Mouse (Mus musculus) forebrain, embryonic 12.5 days (tissue): Measurements from ENCODE around the gene Macrod2. TPM values are rescaled to one million over a fixed set of nuclear protein-coding genes. Genes with fewer than 3 reads are reported as not detected.

ENCODE experiments used
- ATAC-seq: fragments of 200-750 bp; cut with Nextera tagmentation; 2 replicates; pipeline ENCODE4 v1.8.0; 2017; ENCODE audit warnings: moderate TSS enrichment; ENCODE audit not compliant: low FRiP score
- H3K27ac ChIP-seq: fragments of 300-500 bp; sonication (generic); 2 replicates; pipeline ENCODE4 v1.5.1; 2016; ENCODE audit warnings: mild to moderate bottlenecking
- H3K27me3 ChIP-seq: fragments of 300-500 bp; sonication (generic); 2 replicates; pipeline ENCODE4 v1.6.1; 2016; ENCODE audit warnings: mild to moderate bottlenecking
- H3K36me3 ChIP-seq: fragments of 300-500 bp; sonication (generic); replicated peaks from 2 replicates; pipeline ENCODE4 v1.6.1; 2016; ENCODE audit warnings: mild to moderate bottlenecking
- H3K4me1 ChIP-seq: fragments of 300-500 bp; sonication (generic); 2 replicates; pipeline ENCODE4 v1.6.1; 2016
- H3K4me2 ChIP-seq: fragments of 300-500 bp; sonication (generic); 2 replicates; pipeline ENCODE4 v1.6.1; 2016; ENCODE audit warnings: mild to moderate bottlenecking, moderate library complexity
- H3K4me3 ChIP-seq: fragments of 300-500 bp; sonication (generic); replicated peaks from 2 replicates; pipeline ENCODE4 v1.5.1; 2016; ENCODE audit warnings: mild to moderate bottlenecking
- H3K9ac ChIP-seq: fragments of 300-500 bp; sonication (generic); 2 replicates; pipeline ENCODE4 v1.6.1; 2016; ENCODE audit warnings: mild to moderate bottlenecking
- H3K9me3 ChIP-seq: fragments of 300-500 bp; sonication (generic); 2 replicates; pipeline ENCODE4 v1.6.1; 2016
- WGBS: fragments of 180-500 bp; shearing (Covaris S2); methylation state at CpG from one replicate; pipeline ENCODE4 v1.1.7; 2016; 5-methylcytosine and 5-hydroxymethylcytosine counted together
- polyA plus RNA-seq: library from polyadenylated mRNA; unstranded; fragments of >200 nt; fragmentation: Nextera tagmentation; extraction: Ambion mirVana; gene quantifications from 2 replicates; pipeline ENCODE4 v1.2.1, GENCODE M21; 2016

Gene Macrod2
- polyA plus RNA-seq, 1 experiment from 2014 or later: 52.0 TPM

DNA sequence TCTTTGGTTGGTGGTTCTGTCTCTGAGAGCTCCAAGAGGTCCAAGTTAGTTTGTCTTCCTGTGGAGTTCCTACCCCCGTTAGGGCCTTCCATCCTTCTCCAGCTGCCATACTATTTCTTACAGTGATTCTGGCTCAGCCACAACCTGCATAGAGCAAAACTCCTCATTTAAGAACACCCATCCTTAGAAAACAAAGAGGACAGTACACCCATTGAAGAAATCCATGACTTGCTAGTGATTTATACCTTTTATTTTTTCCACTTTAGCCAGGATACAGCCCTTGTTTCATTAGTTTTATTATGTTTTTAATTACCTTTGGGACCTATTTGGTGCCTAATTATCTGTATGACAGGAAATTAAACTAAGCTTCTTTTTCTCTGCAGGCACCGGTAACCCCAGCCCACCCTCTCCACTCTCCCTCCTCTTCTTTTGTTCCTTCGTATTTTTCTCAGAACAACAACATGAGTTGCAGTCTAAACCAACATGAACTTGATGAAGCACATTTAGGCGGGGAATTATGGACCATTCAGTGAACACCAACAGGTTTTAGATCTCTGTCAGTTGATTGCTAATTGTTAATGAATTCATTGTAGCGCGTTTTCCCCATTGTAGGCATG, 1516.8 kb downstream of the Macrod2 start:
- Histone ChIP-seq H3K9ac (no peak overlapping the region), H3K4me2 (no peak overlapping the region), H3K36me3 (no peaks in the 10 kb centered on the region), H3K9me3 (no peaks in the 10 kb centered on the region), H3K27ac (no peak overlapping the region), H3K4me3 (no peak overlapping the region), H3K4me1 (peaks cover 5% of the 10 kb centered on the region; the same call in 1 of the 2 replicates), H3K27me3 (no peaks in the 10 kb centered on the region)
- 32% methylated on average over 6 of the region's 6 CpGs for WGBS
- no peak; the same call in 1 of the 2 replicates for ATAC-seq

DNA sequence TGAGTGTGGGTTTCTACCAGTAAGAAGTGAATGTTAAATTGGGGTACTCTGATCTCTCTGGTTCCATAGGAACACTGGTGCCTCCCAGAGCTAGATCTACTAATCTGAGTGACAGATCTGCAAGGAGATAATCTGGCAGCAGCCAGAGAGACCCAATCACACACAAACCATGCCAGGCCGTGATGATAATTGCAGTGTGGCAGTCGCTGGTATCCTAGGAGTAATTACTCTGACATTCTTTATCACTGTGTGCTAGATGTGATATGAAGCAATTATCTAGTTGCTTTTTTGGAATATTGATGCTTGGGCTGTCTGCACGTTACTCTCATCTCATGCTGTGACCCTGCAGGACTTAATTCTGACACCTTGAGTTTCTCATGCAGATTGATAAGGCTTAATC, 1518.4 kb downstream of the Macrod2 start:
- H3K4me2 ChIP-seq: no peak overlapping the region
- WGBS: 37% methylated on average over 3 of the region's 3 CpGs
- H3K27ac ChIP-seq: no peak overlapping the region
- no peak overlapping the region for H3K9ac ChIP-seq
- H3K4me1 ChIP-seq: peaks cover 5% of the 10 kb centered on the region; the same call in 1 of the 2 replicates
- peak; percentile 62; the same call in 1 of the 2 replicates for ATAC-seq
- no peak overlapping the region for H3K4me3 ChIP-seq
- no peaks in the 10 kb centered on the region for H3K36me3 ChIP-seq
- no peaks in the 10 kb centered on the region for H3K9me3 ChIP-seq
- H3K27me3 ChIP-seq: no peaks in the 10 kb centered on the region

DNA sequence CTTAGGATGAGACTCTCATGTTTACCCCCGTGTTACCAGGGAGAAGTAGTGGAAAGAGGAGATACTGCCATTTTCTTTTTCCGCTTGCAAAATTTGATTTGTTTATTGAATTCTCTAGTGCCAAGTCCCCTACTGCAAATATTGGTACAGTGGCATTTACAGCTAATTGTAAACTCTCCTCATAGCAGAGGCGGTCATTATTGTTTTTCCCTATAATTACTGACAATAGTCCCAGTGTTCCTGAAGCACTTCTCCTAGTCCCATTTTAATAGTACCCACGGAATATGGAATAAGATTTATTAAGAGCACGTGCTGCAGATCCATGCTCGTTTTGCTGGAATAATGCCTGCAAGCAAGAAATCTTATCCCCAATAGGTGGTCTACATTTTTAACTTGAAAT, 1518.8 kb downstream of the Macrod2 start:
- no peak overlapping the region for H3K27ac ChIP-seq
- H3K27me3 ChIP-seq: no peaks in the 10 kb centered on the region
- no peaks in the 10 kb centered on the region for H3K36me3 ChIP-seq
- ATAC-seq: no peak
- no peaks in the 10 kb centered on the region for H3K9me3 ChIP-seq
- no peak overlapping the region for H3K4me2 ChIP-seq
- no peak overlapping the region for H3K9ac ChIP-seq
- peaks cover 5% of the 10 kb centered on the region; the same call in 1 of the 2 replicates for H3K4me1 ChIP-seq
- WGBS: 57% methylated on average over 6 of the region's 6 CpGs
- no peak overlapping the region for H3K4me3 ChIP-seq

DNA sequence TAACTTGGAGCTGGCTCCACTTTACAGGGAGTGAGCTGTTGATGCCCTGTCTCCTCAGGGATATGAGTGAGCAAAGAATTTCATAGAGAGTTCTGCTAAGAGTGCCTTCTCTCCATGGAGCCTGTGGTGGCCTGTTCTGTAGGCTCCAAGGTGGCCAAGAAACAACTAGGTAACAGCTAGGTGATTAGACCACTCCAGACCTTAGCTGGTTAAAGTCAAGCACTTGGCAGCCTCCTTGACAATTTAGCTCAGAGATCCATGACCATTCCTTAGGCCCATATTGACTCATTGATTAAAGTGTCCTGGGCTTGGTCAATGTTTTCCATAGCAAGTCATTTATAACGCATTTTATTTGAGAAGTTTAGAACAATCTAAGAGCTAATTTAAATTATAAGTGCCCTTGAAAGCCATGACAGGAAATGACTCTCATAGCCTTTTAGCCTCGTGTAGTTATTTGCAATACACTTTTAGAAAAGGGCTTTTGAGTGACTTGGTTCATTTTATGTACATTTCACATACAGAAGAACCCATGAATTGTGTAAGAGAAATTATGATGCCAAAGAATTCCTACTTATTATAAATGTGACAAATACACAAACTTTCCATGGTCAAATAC, 1525.4 kb downstream of the Macrod2 start:
- H3K27me3 ChIP-seq: no peaks in the 10 kb centered on the region

DNA sequence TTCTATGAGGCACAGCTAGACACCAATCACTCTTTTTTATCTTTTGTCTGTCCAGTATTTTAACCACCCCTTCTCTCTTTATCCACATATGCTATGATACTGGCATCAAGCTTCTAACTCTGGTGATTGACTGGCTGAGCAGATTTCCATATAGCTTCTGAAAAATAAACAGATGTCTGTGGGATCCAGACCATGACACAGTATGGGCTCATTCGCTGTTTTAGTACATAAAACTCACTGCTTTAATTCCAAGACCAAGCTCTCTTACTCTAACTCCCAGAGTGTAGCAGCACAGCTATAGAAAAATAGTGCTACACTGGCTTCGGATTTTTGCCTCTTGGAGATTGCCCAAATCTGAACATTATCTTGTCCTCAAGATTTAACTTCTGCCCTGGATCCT, 1540.0 kb downstream of the Macrod2 start:
- Histone ChIP-seq H3K9ac (no peak overlapping the region), H3K36me3 (no peaks in the 10 kb centered on the region), H3K4me3 (no peak overlapping the region), H3K4me2 (no peak overlapping the region), H3K27me3 (no peaks in the 10 kb centered on the region), H3K4me1 (no peaks in the 10 kb centered on the region), H3K27ac (no peak overlapping the region), H3K9me3 (no peaks in the 10 kb centered on the region)
- 83% methylated on average over 2 of the region's 2 CpGs for WGBS
- no peak for ATAC-seq

More for the DNA sequence above, 1525.4 kb downstream of the Macrod2 start:
- WGBS: 90% methylated on average over 2 of the region's 2 CpGs
- H3K9me3 ChIP-seq: no peaks in the 10 kb centered on the region
- H3K27ac ChIP-seq: no peak overlapping the region
- no peaks in the 10 kb centered on the region for H3K4me1 ChIP-seq
- no peak overlapping the region for H3K9ac ChIP-seq
- H3K4me3 ChIP-seq: no peak overlapping the region
- no peak for ATAC-seq
- H3K4me2 ChIP-seq: no peak overlapping the region
- no peaks in the 10 kb centered on the region for H3K36me3 ChIP-seq

DNA sequence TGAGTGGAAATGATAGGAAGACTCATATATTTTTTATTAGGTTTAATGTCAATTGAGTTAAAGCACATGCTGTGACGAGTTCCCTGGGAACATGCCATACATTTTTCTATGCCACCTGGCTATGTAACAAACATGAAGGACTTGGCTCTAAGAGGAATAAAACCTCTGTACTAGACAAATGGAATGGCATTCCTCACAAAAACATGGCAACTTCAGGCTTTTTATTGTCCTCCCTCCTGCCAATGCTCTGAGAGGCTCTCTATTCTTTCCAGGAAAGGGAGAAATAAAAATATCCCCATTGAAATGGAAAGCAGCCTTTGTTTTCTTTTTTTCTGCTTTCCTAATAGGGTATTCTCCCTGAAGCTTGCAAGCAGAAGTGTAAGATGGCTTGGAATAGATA, 1559.7 kb downstream of the Macrod2 start:
- WGBS: 22% methylated on average over 1 of the region's 1 CpGs
- H3K27ac ChIP-seq: no peak overlapping the region
- no peak overlapping the region for H3K9ac ChIP-seq
- ATAC-seq: peak; percentile 62; the same call in 1 of the 2 replicates
- H3K4me1 ChIP-seq: peaks cover 16% of the 10 kb centered on the region
- no peak overlapping the region for H3K4me3 ChIP-seq
- H3K27me3 ChIP-seq: no peaks in the 10 kb centered on the region
- no peaks in the 10 kb centered on the region for H3K36me3 ChIP-seq
- H3K4me2 ChIP-seq: no peak overlapping the region
- no peaks in the 10 kb centered on the region for H3K9me3 ChIP-seq

DNA sequence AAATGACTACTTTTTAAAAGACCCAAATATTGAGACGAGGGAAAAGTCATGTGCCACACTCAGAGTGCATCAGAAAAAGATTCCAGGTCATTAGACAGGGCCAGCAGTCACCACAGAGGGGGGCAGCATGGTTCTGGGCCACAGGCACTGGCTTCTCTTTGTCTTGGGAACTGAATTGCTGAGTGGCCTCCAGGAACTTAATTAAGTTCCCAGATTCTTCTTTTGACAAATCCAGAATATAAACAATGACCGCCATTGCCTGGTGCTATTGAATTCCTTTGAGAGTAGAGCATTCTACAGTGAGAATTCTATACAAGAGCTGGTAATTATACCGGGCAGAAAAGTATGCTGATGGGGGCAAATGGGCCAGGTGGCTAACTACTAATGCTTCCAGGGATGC, 1560.1 kb downstream of the Macrod2 start:
- Histone ChIP-seq H3K27ac (peak overlapping the region; percentile 6; the same call in 1 of the 2 replicates), H3K4me1 (peaks cover 16% of the 10 kb centered on the region), H3K9me3 (no peaks in the 10 kb centered on the region), H3K9ac (no peak overlapping the region), H3K27me3 (no peaks in the 10 kb centered on the region), H3K4me3 (no peak overlapping the region), H3K36me3 (no peaks in the 10 kb centered on the region), H3K4me2 (no peak overlapping the region)
- peak; percentile 89 for ATAC-seq
- WGBS: 3% methylated on average over 3 of the region's 3 CpGs

DNA sequence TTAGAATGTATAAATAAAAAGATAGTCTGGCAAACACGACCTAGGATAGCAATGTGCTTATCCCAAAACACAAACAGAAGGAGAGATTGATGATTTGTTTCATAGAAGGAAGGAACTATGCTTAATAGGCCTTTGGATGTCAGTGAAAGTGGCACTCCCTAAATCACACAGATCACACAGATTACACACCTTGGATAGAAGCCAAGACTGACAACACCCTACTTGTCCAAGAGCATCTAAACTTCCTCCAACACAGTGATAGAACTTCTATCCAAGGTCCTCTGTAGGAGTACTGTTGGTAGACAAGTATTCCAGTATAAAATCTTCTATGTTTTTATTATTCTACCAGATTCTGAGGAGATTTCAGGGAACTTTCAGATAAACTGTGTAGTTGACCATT, 1567.8 kb downstream of the Macrod2 start:
- no peak overlapping the region for H3K9ac ChIP-seq
- no peaks in the 10 kb centered on the region for H3K27me3 ChIP-seq
- no peak overlapping the region for H3K4me3 ChIP-seq
- no peak overlapping the region for H3K27ac ChIP-seq
- H3K36me3 ChIP-seq: no peaks in the 10 kb centered on the region
- H3K4me2 ChIP-seq: no peak overlapping the region
- H3K9me3 ChIP-seq: no peaks in the 10 kb centered on the region
- ATAC-seq: no peak
- 76% methylated on average over 1 of the region's 1 CpGs for WGBS
- H3K4me1 ChIP-seq: no peaks in the 10 kb centered on the region

DNA sequence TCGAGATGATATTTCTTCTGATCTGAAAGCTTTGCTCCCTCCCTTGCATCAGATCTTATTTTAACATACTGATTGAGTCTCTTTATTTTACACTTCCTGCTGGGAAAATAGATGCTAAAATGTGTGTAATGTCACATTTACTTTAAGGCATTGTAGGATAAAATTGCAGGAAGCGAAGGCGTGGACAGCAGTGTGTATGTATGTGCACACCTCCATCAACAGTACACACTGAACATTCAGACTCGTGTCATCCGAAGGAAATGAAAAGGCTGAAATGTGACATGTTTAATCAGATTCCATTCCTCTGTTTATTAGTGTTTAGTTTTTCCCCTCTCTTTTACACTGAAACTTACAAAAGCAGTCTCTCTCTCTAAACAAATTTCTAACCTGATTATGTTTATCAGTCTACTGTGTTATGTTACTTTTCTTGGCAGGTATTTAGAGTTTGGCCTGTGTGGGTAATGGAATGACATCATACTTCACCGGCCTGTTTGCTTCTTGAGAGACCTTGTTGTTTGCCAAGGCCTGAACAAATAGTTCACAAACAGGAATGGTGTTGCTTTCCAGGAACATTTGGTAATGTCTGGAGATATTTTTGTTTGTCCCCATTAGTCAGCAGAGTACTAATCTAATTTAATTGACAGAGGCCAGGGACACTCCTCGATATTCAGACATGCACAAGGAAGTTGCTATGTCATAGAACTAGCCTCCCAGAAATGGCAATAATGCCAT, 1588.7 kb downstream of the Macrod2 start:
- Histone ChIP-seq H3K27me3 (no peaks in the 10 kb centered on the region), H3K27ac (no peak overlapping the region), H3K4me2 (no peak overlapping the region), H3K4me1 (no peaks in the 10 kb centered on the region), H3K4me3 (no peak overlapping the region), H3K9me3 (no peaks in the 10 kb centered on the region), H3K36me3 (no peaks in the 10 kb centered on the region), H3K9ac (no peak overlapping the region)
- 90% methylated on average over 7 of the region's 7 CpGs for WGBS
- ATAC-seq: no peak

DNA sequence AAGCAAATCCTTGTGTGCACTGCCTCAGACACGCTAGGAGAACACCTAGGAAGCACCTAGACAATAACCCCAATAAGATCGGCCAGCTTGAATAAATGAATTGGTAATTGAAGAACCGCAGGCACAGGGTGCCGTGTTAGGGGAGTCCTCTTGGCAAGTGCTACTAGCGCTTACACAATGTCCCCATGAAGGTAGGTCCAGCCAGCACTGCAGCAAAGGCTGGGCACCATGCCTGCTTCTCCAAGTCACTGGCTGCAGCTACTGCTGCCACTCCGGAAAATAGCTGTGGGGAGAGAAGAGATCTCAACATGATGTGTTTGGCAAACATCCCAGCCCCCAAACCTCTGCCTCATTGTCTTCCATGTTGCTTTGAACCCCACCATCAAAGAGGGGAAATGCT, 1603.8 kb downstream of the Macrod2 start:
- no peak overlapping the region for H3K4me2 ChIP-seq
- H3K4me3 ChIP-seq: no peak overlapping the region
- ATAC-seq: peak; percentile 55; the same call in 1 of the 2 replicates
- WGBS: 62% methylated on average over 6 of the region's 6 CpGs
- H3K27ac ChIP-seq: no peak overlapping the region
- no peaks in the 10 kb centered on the region for H3K9me3 ChIP-seq
- H3K27me3 ChIP-seq: no peaks in the 10 kb centered on the region
- no peaks in the 10 kb centered on the region for H3K36me3 ChIP-seq
- no peak overlapping the region for H3K9ac ChIP-seq
- H3K4me1 ChIP-seq: no peaks in the 10 kb centered on the region; the same call in 1 of the 2 replicates

DNA sequence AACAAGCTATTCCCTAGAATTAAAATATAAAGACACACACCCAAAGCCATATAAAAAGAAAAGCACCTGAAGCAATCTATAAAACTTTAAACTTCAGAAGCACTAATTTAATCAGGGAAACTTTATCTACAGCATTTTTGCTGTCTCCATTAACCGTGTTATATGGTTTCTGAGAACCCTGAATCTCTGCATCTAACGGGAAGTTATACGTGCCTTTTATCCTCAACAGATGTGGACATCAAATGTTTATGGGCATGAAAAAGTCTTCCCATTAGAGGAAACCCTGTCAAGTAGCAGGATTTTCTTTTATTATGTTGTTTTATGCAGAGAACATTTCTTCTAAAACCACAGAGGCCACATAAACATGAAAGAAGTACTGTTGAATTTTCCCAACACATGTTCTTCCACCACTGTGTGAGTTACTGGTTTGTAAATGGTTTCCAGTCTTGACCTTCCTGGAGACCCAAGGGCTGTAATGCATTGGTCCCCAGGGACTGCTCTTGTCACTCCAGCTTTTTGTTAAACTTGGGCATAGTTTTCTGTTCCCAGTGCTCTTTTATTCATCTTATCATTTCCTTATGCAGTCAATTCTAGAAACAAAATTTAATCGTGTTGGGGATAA, 1629.5 kb downstream of the Macrod2 start:
- H3K27me3 ChIP-seq: no peaks in the 10 kb centered on the region
- 84% methylated on average over 4 of the region's 4 CpGs for WGBS
- H3K9me3 ChIP-seq: no peaks in the 10 kb centered on the region
- no peak overlapping the region for H3K9ac ChIP-seq
- H3K27ac ChIP-seq: no peak overlapping the region
- ATAC-seq: no peak
- H3K4me1 ChIP-seq: no peaks in the 10 kb centered on the region
- H3K4me3 ChIP-seq: no peak overlapping the region
- no peaks in the 10 kb centered on the region for H3K36me3 ChIP-seq
- H3K4me2 ChIP-seq: no peak overlapping the region

DNA sequence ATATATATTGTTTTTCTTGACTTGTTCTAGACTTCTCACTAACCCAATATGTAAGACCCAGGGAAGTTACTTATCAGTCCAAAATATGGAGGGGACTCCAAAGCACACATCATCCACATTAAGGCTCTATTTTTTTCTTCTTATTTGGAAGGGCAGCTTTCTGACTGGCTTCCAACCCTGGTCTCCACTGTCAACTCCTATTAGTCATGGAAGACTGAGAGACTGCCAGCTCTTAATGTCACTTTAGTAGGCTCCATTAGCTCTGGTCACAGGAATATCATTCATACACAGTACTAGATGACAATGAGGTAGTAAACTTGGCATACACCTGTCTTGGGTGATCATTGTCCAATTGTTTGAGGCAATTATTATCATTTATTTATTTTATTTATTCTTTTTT, 1631.6 kb downstream of the Macrod2 start:
- Histone ChIP-seq H3K4me2 (no peak overlapping the region), H3K4me1 (peaks cover 7% of the 10 kb centered on the region; the same call in 1 of the 2 replicates), H3K27me3 (no peaks in the 10 kb centered on the region), H3K36me3 (no peaks in the 10 kb centered on the region), H3K4me3 (no peak overlapping the region), H3K9ac (no peak overlapping the region), H3K9me3 (no peaks in the 10 kb centered on the region), H3K27ac (no peak overlapping the region)
- no peak for ATAC-seq
